Mouse (Mus musculus) mesoderm, embryonic 11.5 days (tissue): Measurements from ENCODE around the gene Sla2.
A peak's percentile ranks its signal among the peaks of the same experiment; 100 is the strongest.
"Not testable (repeated sequence)": the region's sequence is repeated elsewhere in the genome, so short reads cannot be mapped to it uniquely, and the experiment has no call there.

Experiments used
- DNase-seq: peaks from one replicate; pipeline ENCODE4 v3.0.0-alpha.2; 2012; ENCODE audit warnings: low read depth, low spot score

The Sla2 gene

DNA sequence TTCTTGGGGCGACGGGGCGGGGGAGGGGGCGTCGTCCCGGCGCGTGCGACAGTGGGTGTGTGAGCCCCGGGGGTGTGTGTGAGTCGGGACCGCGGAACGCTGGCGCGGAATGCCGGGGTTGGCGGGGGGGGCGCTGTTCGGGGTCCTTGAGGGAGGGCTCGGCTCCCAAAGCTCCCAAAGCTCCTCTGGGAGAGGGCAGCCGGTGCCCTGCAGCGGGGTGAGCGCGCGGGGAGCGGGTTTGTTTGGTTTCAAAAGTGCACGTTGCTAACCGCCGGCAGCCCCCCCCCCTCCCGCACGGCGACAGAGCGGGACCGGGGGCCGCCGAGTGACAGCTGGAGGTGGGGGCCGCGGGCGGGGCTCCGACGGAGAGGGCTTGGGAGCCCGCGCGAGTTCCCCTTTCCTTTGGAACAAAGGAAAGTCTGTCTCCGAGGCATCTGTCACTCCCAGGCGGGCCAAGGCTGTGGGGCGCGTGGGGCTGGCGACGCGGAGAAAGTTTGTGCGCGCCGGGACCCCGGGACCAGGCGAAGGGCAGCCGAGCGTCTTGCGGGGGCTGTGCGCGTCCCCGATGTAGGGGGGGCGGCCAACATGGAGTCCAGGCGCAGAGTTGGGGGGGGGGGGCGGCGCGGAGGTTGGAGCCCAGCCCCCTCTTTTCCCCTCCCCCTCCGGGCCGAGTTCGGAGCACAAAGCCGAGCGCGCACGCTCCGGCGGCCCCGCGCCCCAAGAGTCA, 46.5 kb downstream of the Sla2 start:
- peak; percentile 71 for DNase-seq

DNA sequence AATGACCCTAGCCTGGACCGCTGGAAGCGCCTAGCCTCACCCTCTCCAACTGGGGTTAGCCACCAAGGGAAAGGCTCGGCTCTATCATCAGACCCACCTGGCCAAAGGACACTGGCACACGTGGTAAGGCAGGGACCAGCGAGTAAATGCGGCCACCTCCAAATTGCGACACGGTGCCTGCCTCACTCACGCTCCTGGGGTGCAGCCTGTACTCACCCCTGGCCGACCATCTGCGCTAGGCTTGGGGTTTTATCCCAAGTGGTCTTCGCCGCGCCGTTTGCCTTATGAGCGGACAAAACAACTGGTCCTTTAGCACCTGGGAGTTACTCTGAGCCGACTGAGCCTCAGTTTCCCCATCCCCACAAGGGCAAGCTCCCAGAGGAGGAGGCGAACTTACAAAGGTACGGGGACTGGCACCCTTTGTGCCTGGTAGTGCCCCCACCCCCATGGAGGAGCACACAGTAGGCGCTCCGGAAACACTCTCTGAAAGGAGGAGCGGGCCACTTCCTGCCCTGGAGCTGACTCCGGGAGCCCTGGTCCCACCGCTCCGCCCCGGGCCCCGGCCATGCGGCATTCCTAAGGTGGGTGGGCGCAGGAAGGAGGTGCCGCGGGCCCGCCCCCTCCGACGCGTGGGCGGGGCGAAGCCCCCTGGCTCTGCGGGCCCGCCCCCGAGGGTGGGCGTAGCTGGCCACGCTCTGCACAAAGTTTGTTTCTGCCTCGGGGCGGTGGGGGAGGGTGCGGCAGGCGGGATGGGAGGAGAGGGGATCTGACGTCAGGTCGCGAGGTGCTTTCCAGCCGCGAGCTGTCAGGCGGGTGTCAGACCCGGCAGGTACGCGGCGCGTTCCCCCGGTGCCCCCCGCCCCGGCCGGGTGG, 47.4 kb downstream of the Sla2 start, which contains the start of gene Tgif2:
Gene Tgif2 (plus strand): TSS at position 689 of the 873 bp plus-strand sequence.
- DNase-seq: peak; percentile 97

DNA sequence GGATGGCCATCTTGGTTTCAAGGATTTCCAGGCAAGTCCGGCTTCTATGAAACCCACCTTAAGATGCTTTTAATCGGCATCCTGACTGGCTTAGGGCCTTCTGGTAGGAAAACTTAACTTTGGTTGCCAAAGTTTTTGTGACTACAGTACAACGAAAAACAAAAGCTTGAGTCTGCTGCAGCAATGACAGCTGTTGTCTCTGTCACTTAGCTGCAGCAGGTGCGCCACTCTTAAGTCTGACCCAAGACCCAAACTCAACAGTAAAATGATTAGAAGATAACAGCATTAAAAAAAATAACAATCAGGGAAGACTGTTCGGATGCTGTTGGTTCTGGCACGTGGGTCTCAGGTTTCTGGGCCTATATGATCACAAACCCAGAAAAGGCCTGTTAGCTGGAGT, 48.2 kb downstream of the Sla2 start:
- no peak for DNase-seq

- no peak for DNase-seq
These were observed 52.7 kb downstream of the Sla2 start for GRCm38 (mm10) chr2:156834336-156834735.

DNA sequence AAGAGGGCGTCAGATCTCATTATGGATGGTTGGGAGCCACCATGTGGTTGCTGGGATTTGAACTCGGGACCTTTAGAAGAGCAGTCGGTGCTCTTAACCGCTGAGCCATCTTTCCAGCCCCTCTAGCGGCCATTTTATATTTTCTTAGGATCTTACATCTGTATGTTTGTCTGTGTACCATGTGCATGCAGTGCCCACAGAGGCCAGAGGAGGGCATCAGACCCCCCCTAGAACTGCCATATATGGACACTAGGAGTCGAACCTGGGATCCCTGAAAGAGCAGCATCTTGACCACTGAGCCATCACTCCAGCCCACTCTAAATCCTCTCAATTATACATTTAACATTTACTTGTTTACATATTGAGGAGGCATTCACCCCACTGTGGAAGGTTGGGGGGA, 61.9 kb downstream of the Sla2 start:
- not testable (repeated sequence) for DNase-seq
